Mouse (Mus musculus) C3H10T1/2 (cell line): Measurements from ENCODE around the gene Slc25a27. TPM values are rescaled to one million over a fixed set of nuclear protein-coding genes. Genes with fewer than 3 reads are reported as not detected.

Experiments
- polyA plus RNA-seq, 2 experiments: library from polyadenylated mRNA; unstranded; fragments of >200 nt; fragmentation: generic; extraction: Trizol; gene quantifications; one replicate each; pipeline ENCODE4 v1.2.1; 2012; ENCODE audit warnings: missing spikeins in 2 of 2

The Slc25a27 gene
- 1 to 10 TPM in 1 of 2 experiments, under 1 TPM in 1; 0.18 to 2.8 TPM for polyA plus RNA-seq

DNA sequence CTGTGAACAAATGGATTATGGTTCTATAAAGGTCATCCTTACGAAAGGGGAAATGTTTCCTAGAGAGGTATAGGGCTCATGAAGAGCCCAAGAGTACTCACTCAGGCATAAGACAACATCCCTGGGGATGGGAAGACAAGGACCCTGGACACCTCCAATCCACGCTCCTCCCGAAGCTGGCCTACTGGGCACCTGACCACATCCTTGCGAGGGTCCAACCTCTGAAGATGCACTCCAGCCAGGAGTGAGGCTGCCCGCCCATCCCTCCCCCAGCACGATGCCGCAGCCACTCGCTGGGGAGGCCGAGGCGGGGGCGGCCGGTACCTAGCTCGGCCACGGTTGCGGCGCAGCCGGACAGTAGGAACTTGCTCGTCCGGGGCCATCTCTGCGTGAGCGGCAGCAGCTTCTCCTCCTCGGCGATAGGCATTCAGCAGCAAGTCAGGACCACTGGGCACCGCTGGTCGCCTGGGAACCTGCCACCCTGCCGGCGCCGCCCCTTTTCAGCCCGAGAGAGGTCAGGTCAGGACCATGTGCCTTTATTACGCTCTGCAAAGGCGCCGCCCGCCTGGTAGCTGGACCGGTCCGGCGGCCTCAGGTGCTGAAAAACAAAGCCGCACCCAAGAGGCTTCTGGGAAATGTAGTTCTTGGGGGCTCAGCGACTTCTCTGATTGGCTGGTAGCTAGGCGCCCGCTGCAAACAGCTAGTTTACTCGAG, at the start of gene Slc25a27:
TSS of gene Slc25a27 (minus strand) at position 639 of the 714 bp plus-strand sequence.

DNA sequence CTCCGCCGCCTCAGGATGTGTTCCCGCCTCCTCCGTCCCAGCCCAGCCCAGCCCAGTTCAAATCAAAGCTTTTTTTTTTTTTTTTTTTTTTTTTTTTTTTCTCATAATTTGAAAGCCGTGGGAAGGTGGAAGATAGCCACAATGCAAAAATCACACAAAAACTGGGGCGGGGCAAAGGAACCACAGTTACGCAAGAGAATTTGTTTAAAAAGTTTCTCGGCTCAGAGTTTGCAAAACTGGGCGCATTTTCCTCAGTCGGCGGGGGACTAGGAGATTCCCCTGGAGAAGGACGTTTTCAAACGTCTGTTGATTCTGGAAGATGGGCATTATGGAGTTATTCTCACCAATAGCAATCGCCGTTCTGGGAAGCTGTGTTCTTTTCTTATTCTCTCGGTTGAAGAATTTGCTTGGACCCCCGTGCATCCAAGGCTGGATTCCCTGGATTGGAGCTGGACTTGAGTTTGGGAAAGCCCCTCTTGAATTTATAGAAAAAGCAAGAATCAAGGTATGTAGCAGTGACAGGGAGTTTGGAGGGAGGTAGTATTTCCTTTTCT, 353 bp upstream of the Slc25a27 start, which contains the start of gene Cyp39a1:
TSS of gene Cyp39a1 (plus strand) at position 136 of the 554 bp plus-strand sequence.

DNA sequence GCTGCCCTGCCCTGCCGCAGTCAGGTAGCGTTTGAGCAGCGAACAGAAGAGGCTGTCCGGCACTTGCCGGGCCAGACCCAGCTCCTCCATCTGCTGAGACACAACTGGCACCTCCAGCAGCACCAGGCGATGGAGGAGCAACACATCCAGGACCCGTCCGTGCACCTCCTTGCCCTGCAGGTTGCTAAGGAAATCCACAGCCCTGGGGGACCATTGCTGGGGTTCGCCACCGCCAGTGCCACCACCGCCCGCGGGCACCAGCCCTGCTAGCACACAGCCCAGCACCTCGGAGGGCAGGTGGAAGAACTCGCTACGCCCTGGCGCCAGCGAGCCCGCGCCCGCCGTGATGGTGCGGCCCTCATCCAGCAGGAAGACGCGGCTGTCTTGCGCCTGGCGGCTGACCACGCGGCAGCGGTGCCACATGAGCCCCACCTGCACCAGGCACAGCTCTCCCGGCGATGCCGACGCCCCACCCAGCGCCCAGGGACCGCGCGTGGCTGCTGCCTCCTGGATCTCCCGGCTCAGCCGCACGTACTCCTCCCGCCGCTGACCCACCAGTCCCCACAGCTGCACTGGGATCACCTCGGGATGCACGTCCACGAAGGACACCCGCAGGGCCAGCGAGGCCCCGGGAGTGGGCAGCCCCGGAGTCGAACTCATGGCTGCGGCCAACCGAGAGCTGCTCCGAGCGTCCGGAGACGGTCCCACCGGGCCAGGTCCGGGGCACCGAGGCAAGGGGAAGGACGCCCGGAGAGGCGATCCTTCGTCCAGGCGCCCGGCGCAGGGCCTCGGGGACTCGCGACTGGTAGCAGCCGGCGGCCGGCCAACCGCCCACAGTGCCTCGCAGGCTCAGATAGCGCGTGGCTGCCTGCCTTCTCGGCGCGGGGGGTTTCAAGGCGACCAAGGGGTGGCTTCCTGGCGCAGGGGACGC, 37.3 kb downstream of the Slc25a27 start, which contains the start of gene Tdrd6:
TSS of gene Tdrd6 (minus strand) at position 804 of the 931 bp plus-strand sequence.

Other genes with a start within 250 kb of the Slc25a27 start
- gene Mep1a, start 164.4 kb downstream of the Slc25a27 start, polyA plus RNA-seq = under 1 TPM; 0.08 to 0.45 TPM
- gene Ankrd66, start 123.6 kb downstream of the Slc25a27 start, polyA plus RNA-seq = under 1 TPM; 0.09 to 0.19 TPM
- 1 to 10 TPM in 1 of 2 experiments, under 1 TPM in 1; 0.21 to 1.3 TPM for gene Pla2g7, start 99.1 kb downstream of the Slc25a27 start, polyA plus RNA-seq
- gene Tdrd6, start 36.9 kb downstream of the Slc25a27 start, polyA plus RNA-seq = under 1 TPM in 1 of 2 experiments, not detected in 1; 0.02 TPM
- gene Cyp39a1, start 211 bp upstream of the Slc25a27 start, polyA plus RNA-seq = 1 to 10 TPM in 1 of 2 experiments, under 1 TPM in 1; 0.09 to 7.1 TPM
- under 1 TPM; 0.06 to 0.27 TPM for gene Rcan2, start 134.1 kb upstream of the Slc25a27 start, polyA plus RNA-seq